Comparison of ENCODE assay signal across 8 mouse cellular contexts in genomic region chr7:97578361-97579066, GRCm38 (mm10). TPM values are rescaled to one million over a fixed set of nuclear protein-coding genes. Genes with fewer than 3 reads are reported as not detected.
DNase-seq lines count a peak whose midpoint lies in the region; ATAC-seq lines count a peak whose summit lies in the region.

No protein-coding gene starts in this region.

- no peak for ATAC-seq in embryonic facial prominence, embryonic 15.5 days (ENCODE audit: insufficient number of reproducible peaks, low FRiP score, low TSS enrichment, low read depth)
- no peak for ATAC-seq in heart, embryonic 14.5 days (ENCODE audit: insufficient number of reproducible peaks, insufficient read depth, low FRiP score, low read depth)
- ATAC-seq in liver, embryonic 13.5 days (ENCODE audit: low read depth), result no peak
- ATAC-seq in neural tube, embryonic 13.5 days (ENCODE audit: low read depth), result peak; percentile 0

- no peaks in the 10 kb centered on the region for H3K9me3 ChIP-seq in embryonic facial prominence, embryonic 15.5 days (replicated peaks)
- peaks cover 3% of the 10 kb centered on the region; the same call in 1 of the 2 replicates for H3K9me3 ChIP-seq in heart, embryonic 14.5 days (ENCODE audit: control insufficient read depth, low read length)
- no peaks in the 10 kb centered on the region for H3K9me3 ChIP-seq in liver, embryonic 13.5 days (replicated peaks)
- no peaks in the 10 kb centered on the region for H3K9me3 ChIP-seq in neural tube, embryonic 13.5 days

- peak; percentile 52 for DNase-seq in 416B (ENCODE audit: low read depth)
- peak; percentile 46 for DNase-seq in adrenal gland, postnatal 14 days
- peak; percentile 42 to 62 for DNase-seq in kidney, postnatal 25 days
- peak; percentile 23 for DNase-seq in liver, embryonic 13.5 days
- peak; percentile 56 for DNase-seq in thymus, postnatal 4 days

- H3K27ac ChIP-seq in embryonic facial prominence, embryonic 15.5 days (replicated peaks), result peak overlapping the region; percentile 98
- peak overlapping the region; percentile 93 to 99 for H3K27ac ChIP-seq in heart, embryonic 14.5 days (replicated peaks in 1 of 2; ENCODE audit: control insufficient read depth in 1 of 2, insufficient read depth in 1 of 2, low read depth in 2 of 2, low read length in 2 of 2)
- H3K27ac ChIP-seq in liver, embryonic 13.5 days, result peak overlapping the region; percentile 94
- H3K27ac ChIP-seq in neural tube, embryonic 13.5 days (replicated peaks), result peak overlapping the region; percentile 98

- 29% methylated on average over 8 of the region's 8 CpGs for WGBS in embryonic facial prominence, embryonic 15.5 days
- WGBS in heart, embryonic 14.5 days, result 29% methylated on average over 8 of the region's 8 CpGs
- 31% methylated on average over 8 of the region's 8 CpGs for WGBS in liver, embryonic 13.5 days (ENCODE audit: insufficient replicate concordance)
- 34% methylated on average over 8 of the region's 8 CpGs for WGBS in neural tube, embryonic 13.5 days

- H3K4me2 ChIP-seq in embryonic facial prominence, embryonic 15.5 days (replicated peaks), result peak overlapping the region; percentile 73
- H3K4me2 ChIP-seq in heart, embryonic 14.5 days (ENCODE audit: low read length), result peak overlapping the region; percentile 92
- peak overlapping the region; percentile 93 for H3K4me2 ChIP-seq in liver, embryonic 13.5 days
- peak overlapping the region; percentile 88 for H3K4me2 ChIP-seq in neural tube, embryonic 13.5 days

- H3K36me3 ChIP-seq in embryonic facial prominence, embryonic 15.5 days, result peaks cover 14% of the 10 kb centered on the region
- H3K36me3 ChIP-seq in heart, embryonic 14.5 days (ENCODE audit: control insufficient read depth, insufficient read depth, low read length), result 0 out of 2 replicates have a peak, but pooled peaks cover 3% of the 10 kb centered on the region
- no peaks in the 10 kb centered on the region; the same call in 1 of the 2 replicates for H3K36me3 ChIP-seq in liver, embryonic 13.5 days
- peaks cover 7% of the 10 kb centered on the region; the same call in 1 of the 2 replicates for H3K36me3 ChIP-seq in neural tube, embryonic 13.5 days

- H3K9ac ChIP-seq in embryonic facial prominence, embryonic 15.5 days, result peak overlapping the region; percentile 100
- H3K9ac ChIP-seq in heart, embryonic 14.5 days (ENCODE audit: low read length), result peak overlapping the region; percentile 84
- peak overlapping the region; percentile 99 for H3K9ac ChIP-seq in liver, embryonic 13.5 days
- peak overlapping the region; percentile 99 for H3K9ac ChIP-seq in neural tube, embryonic 13.5 days

- no peaks in the 10 kb centered on the region for H3K27me3 ChIP-seq in embryonic facial prominence, embryonic 15.5 days
- H3K27me3 ChIP-seq in heart, embryonic 14.5 days (ENCODE audit: control insufficient read depth, insufficient read depth, low read length), result no peaks in the 10 kb centered on the region
- no peaks in the 10 kb centered on the region for H3K27me3 ChIP-seq in liver, embryonic 13.5 days
- no peaks in the 10 kb centered on the region for H3K27me3 ChIP-seq in neural tube, embryonic 13.5 days

- peaks cover 4% of the 10 kb centered on the region for H3K4me1 ChIP-seq in embryonic facial prominence, embryonic 15.5 days
- peaks cover 0 to 18% of the 10 kb centered on the region in 2 experiments; a peak in 2 of 4 replicates for H3K4me1 ChIP-seq in heart, embryonic 14.5 days (ENCODE audit: control insufficient read depth in 2 of 2, insufficient read depth in 2 of 2, low read length in 2 of 2)
- peaks cover 20% of the 10 kb centered on the region for H3K4me1 ChIP-seq in liver, embryonic 13.5 days (replicated peaks)
- H3K4me1 ChIP-seq in neural tube, embryonic 13.5 days (replicated peaks), result peaks cover 16% of the 10 kb centered on the region

- peak overlapping the region; percentile 98 for H3K4me3 ChIP-seq in embryonic facial prominence, embryonic 15.5 days (replicated peaks)
- H3K4me3 ChIP-seq in heart, embryonic 14.5 days (ENCODE audit: control insufficient read depth in 1 of 2, insufficient read depth in 1 of 2, low read depth in 1 of 2, low read length in 2 of 2), result peak overlapping the region; percentile 80 to 100
- peak overlapping the region; percentile 100 for H3K4me3 ChIP-seq in liver, embryonic 13.5 days (replicated peaks)
- peak overlapping the region; percentile 98 for H3K4me3 ChIP-seq in neural tube, embryonic 13.5 days

RNA-seq across cellular contexts. Expression of gene Aamdc, which starts 0.8 kb away (rescaled TPM):
- total RNA-seq in adrenal gland, postnatal 14 days (2021), result 37.8 and 44.5 TPM in 2 replicates
- 73.9 and 80.9 TPM in 2 replicates for polyA plus RNA-seq in embryonic facial prominence, embryonic 15.5 days (2015; fragmentation: Nextera tagmentation; extraction: Ambion mirVana)
- 50.8 and 58.3 TPM in 2 replicates for polyA plus RNA-seq in heart, embryonic 14.5 days (2014; fragmentation: Nextera tagmentation; extraction: Ambion mirVana)
- polyA plus RNA-seq in liver, embryonic 13.5 days (2015; fragmentation: Nextera tagmentation; extraction: Ambion mirVana), result 15.9 and 16.0 TPM in 2 replicates
- 44.6 and 47.9 TPM in 2 replicates for polyA plus RNA-seq in neural tube, embryonic 13.5 days (2015; fragmentation: Nextera tagmentation; extraction: Ambion mirVana)

RNA-seq across cellular contexts. Expression of gene Rsf1, which starts 1.2 kb away (rescaled TPM):
- total RNA-seq in adrenal gland, postnatal 14 days (2021), result 25.9 and 30.8 TPM in 2 replicates
- polyA plus RNA-seq in embryonic facial prominence, embryonic 15.5 days (2015; fragmentation: Nextera tagmentation; extraction: Ambion mirVana), result 20.7 and 21.9 TPM in 2 replicates
- polyA plus RNA-seq in heart, embryonic 14.5 days (2014; fragmentation: Nextera tagmentation; extraction: Ambion mirVana), result 12.7 and 14.8 TPM in 2 replicates
- 7.4 and 9.0 TPM in 2 replicates for polyA plus RNA-seq in liver, embryonic 13.5 days (2015; fragmentation: Nextera tagmentation; extraction: Ambion mirVana)
- 28.4 and 31.3 TPM in 2 replicates for polyA plus RNA-seq in neural tube, embryonic 13.5 days (2015; fragmentation: Nextera tagmentation; extraction: Ambion mirVana)
